Mouse (Mus musculus): ENCODE measurements at regions not wholly inside any gene's neighbourhood (a gene's known extent, or its start where the extent isn't known, plus 50 kb on each side); places are given as distances from the start of the nearest gene placed in this dataset.
"Not testable (repeated sequence)": the region's sequence is repeated elsewhere in the genome, so short reads cannot be mapped to it uniquely, and the experiment has no call there.

GRCm38 (mm10) chr12:115121899-115122298, 925.6 kb upstream of the Zfp386 start:
- no peak for DNase-seq

DNA sequence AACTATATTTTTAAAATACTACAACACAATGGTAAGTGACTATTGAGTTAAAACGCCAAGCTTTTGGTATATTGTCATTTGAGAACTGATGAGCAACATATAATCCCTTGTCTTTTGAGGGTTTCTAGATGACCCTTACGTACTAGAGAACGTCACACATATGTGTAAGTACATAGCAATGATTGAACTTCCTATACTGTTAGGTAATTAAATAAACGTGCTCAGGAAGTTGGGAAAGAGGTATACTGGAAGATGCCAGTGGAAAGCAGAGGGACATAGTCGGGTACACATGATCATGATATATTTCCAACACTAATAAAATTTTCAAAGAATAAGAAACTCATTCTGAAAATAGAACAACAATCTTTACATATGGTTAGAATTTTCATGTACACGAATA, 914.6 kb upstream of the Zfp386 start:
- DNase-seq: not testable (repeated sequence)

GRCm38 (mm10) chr12:115145407-115145806, 902.1 kb upstream of the Zfp386 start:
- not testable (repeated sequence) for DNase-seq

GRCm38 (mm10) chr12:115146471-115146870, 901.1 kb upstream of the Zfp386 start:
- DNase-seq: peak in 1 of 2 experiments; percentile 14

DNA sequence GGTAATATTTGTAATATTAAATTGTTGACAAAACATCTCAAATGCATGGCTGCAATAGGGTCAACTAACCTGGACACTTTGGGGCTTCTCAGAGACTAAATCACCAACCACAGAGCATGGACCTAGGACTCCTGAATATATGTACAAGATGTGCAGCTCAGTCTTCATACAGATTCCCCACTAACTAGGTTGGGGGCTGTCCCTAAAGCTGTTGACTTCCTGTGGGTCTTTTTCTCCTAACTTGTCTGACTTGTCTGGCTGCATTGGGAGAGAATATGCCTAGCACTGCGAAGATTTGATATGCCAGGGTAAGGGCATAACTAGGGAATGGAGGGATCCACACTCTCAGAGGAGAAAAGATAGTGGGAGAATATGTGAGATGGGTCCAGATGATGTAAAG, 895.6 kb upstream of the Zfp386 start:
- DNase-seq: not testable (repeated sequence)

DNA sequence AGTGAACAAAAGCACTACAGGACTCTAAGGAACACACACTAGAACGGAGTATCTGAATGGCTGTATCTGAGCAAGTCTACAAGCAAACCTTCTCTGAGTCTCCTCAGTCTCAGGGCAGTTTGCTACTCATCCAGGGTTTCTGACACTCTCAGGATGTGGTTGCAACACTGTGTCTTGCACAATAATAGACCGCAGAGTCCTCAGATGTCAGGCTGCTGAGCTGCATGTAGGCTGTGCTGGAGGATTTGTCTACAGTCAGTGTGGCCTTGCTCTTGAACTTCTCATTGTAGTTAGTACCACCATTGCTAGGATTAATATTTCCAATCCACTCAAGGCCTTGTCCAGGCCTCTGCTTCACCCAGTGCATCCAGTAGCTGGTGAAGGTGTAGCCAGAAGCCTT, 889.3 kb upstream of the Zfp386 start:
- DNase-seq: peak in 1 of 2 experiments; percentile 1

GRCm38 (mm10) chr12:115158717-115159232, 888.7 kb upstream of the Zfp386 start:
- not testable (repeated sequence) for DNase-seq

- DNase-seq: peak in 1 of 2 experiments; percentile 1
These were observed 882.0 kb upstream of the Zfp386 start for GRCm38 (mm10) chr12:115165499-115165898.

- not testable (repeated sequence) for DNase-seq
These were observed 881.5 kb upstream of the Zfp386 start for GRCm38 (mm10) chr12:115166006-115166405.

DNA sequence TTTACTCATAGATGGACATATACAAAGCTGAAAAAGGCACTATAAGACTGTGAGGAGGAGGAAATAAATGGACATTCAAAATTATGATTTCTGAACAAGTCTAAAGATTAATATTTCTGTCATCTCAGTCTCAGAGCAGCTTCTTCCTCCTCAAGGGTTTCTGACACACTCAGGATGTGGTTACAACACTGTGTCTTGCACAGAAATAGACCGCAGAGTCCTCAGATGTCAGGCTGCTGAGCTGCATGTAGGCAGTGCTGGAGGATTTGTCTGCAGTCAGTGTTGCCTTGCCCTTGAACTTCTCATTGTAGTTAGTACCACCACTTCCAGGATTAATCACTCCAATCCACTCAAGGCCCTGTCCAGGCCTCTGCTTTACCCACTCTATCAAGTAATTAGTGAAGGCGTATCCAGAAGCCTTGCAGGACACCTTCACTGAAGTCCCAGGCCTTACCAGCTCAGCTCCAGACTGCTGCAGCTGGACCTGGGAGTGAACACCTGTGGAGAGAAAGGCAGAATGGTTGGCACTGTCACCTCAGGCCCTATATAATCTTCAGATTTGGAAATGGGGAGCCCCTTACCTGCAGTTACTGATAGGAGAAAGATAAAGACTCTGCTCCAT, 853.9 kb upstream of the Zfp386 start:
- peak; percentile 7 for DNase-seq

DNA sequence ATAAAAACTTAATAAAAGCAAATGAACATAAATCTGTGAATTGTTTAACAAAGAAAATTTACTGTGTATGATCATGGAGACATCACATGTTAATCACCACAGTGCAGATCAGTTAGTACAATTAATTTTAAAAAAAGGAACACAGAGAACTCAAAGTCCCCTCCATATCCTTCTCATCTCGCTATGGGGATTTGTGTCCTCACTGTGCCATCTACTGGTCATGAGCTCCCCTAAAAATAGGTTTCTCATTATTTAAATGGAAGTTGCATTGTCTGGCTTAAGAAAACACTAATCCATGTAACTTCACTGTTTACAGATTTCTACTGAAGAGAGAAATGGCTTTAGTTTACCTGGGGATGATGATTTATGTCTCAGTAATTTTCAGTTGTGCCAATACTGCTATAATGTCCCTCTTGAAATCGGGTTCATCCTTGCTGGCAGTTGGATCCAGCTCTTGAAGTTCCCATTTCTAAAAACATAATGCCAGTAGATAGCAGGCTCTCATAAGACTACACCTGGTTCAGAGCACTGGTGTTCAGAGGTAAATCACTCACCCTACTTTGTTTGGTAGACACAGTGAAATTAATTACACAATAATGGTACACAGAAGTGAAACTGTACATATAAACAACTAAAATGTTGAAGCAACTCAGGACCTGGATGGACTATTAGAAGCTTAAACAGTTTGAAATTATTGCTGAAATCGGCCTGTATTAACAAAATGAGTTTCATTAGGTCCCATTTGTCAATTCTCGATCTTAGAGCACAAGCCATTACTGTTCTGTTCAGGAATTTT, 850.0 kb upstream of the Zfp386 start:
- DNase-seq: no peak

DNA sequence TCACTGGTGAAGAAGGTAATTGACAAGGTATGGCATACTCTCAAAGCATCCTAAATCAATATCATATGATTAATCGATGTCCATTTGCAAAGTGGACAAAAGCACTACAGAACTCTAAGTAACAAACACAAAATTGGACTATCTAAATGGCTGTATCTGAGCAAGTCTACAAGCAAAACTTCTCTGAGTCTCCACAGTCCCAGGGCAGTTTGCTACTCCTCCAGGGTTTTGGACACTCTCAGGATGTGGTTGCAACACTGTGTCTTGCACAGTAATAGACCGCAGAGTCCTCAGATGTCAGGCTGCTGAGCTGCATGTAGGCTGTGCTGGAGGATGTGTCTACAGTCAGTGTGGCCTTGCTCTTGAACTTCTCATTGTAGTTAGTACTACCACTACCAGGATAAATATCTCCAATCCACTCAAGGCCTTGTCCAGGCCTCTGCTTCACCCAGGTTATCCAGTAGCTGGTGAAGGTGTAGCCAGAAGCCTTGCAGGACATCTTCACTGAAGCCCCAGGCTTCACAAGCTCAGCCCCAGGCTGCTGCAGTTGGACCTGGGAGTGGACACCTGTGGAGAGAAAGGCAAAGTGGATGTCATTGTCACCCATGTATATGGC, 839.6 kb upstream of the Zfp386 start:
- DNase-seq: not testable (repeated sequence)

DNA sequence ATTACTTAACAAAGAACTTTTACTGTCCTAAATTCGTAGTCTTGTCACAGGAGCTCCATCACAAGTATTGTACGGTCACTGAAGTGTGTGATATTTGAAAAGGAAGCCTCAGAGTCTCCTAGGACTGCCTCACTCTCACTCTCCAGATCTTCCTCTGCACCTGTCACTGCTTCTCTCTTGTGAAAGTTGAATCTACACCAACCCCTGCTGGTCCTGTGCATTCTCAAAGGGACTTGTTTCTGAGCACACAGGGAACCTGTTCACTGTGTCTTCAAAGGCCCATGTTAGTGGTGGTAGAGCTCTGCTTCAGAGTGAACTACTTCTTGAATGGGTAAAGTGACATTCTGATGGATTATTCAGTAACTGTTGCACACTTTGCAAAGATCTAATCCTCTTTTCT, 824.9 kb upstream of the Zfp386 start:
- no peak for DNase-seq

DNA sequence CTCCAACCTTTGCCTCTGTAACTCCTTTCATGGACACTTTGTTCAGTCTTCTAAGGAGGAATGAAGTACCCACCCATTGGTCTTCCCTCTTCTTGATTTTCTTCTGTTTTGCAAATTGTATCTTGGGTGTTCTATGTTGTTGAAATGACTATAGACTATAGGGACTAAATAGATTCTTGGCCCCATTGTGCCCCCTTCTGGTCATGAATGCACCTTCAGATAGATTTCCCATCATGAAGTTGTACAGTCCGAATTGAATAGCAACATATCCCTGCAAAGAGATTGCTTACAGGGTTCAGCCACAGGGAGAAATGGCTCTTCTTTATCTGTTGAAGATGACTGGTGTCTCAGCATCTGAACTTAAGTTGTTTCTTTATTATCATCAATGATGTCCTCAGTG, 817.6 kb upstream of the Zfp386 start:
- DNase-seq: peak in 1 of 2 experiments; percentile 6

- not testable (repeated sequence) for DNase-seq
These were observed 804.9 kb upstream of the Zfp386 start for GRCm38 (mm10) chr12:115242661-115243060.

DNA sequence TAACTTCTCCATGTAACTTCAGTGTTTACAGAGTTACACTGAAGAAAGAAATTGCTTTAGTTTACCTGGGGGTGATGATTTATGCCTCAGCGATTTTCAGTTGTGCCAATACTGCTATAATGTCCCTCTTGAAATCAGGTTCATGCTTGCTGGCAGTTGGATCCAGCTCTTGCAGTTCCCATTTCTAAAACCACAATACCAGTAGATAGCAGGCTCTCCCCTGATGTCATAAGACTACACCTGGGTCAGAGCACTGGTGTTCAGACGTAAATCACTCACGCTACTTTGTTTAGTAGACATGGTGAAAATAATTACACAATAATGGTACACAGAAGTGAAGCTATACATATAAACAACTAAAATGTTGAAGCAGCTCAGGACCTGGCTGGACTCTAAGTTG, 800.2 kb upstream of the Zfp386 start:
- DNase-seq: not testable (repeated sequence)

DNA sequence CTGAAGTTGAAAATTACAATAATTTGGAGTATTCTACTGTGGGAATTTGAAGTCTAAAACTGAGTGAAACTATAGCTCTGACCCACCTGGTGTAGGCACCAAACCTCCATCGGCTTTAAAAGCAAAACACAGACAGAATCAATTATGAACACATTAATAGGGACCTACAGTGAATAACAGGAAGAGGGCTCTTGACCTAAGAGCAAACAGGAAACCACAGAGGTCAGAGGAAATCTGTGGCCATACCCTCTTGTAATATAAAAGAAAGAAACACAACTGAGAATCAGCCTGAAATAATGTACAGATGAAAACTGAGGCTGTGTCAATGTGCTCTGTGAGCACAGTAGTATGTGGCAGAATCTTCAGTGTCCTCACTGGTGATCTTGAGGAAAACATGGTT, 789.7 kb upstream of the Zfp386 start:
- DNase-seq: no peak

DNA sequence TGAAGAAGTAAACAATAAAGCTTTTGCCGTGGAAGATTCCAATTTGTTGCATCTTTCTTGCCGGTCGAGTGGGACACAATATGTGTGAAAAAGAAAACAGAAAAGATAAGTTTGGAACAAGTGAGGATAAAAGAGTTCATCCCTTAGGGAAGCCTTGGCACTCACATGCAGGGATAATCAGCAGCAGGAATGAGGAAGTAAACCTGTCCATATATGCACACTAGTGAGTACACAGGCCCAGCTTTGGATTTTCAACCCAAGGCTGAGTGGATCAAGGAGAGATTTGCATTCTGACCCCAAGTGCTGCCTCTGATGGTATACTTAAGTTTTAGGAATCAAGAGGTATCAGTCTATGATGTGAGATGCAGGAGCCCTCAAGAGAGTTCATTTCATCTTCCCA, 788.8 kb upstream of the Zfp386 start:
- no peak for DNase-seq

DNA sequence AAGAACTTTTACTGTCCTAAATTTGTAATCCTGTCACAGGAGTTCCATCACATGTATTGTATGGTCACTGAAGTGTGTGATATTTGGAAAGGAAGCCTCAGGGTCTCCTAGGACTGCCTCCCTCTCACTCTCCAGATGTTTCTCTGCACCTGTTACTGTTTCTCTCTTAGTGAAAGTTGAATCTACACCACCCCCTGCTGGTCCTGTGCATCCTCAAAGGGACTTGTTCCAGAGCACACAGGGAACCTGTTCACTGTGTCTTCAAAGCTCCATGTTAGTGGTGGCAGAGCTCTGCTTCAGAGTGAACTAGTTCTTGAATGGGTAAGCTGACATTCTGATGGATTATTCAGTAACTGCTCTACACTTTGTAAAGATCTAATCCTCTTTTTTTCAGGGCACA, 785.1 kb upstream of the Zfp386 start:
- peak; percentile 13 to 16 for DNase-seq

DNA sequence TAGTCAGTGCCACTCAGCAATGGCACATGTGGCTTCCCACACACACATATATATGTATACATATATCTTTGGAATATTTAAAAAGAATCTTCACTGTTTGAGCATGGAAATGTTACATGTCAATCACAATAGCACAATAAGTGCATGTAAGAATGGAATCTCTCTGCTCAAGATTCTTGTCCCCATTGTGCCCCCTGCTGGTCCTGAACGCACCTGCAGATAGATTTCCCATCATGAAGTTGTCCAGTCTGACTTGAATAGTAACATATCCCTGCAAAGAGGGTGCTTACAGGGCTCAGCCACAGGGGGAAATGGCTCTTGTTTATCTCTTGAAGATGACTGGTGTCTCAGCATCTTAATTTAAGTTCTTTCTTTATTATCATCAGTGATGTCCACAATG, 770.8 kb upstream of the Zfp386 start:
- not testable (repeated sequence) for DNase-seq

DNA sequence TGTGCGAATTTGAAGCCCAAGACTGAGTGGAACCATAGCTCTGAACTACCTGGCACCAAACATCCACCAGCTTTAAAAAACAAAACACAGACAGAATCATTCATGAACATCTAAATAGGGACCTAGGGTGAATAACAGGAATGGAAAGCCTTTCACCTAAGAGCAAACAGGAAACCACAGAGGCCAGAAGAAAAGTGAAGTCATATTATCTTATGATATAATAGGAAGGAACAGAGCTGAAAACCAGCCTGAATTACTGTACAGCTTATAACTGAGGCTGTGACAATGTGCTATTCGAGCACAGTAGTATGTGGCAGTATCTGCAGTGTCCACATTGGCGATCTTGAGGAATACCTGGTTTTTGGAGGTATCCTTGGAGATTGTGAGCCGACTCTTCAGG, 753.8 kb upstream of the Zfp386 start:
- DNase-seq: not testable (repeated sequence)

- peak in 1 of 2 experiments; percentile 12 for DNase-seq
These were observed 749.5 kb upstream of the Zfp386 start for GRCm38 (mm10) chr12:115298041-115298440.

GRCm38 (mm10) chr12:115311956-115312355, 735.6 kb upstream of the Zfp386 start:
- no peak for DNase-seq

DNA sequence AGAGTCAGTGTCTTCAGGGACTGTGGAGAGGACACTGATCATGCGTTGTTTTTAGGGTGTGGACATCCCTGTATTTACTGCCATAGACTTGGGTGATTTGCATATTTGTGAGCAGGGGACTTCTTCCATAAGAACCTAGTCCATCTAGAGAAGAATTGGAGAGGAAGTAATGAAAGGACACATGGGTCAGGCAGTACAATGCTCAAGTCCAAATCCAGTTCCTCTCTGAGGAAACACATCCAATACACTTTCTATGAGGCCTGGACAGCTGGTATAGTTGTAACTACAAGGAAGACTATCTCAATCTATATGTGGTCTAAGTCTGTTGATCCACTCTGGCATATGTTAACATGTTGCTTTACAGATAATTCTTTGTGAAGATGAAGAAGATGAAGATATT, 734.9 kb upstream of the Zfp386 start:
- DNase-seq: not testable (repeated sequence)

Measured in spleen, adult 18-20 months (tissue).